Mouse (Mus musculus) E14TG2a.4 (cell line): Measurements from ENCODE around the gene Ace.

Experiments
- CTCF ChIP-seq: conservative IDR thresholded peaks from 2 replicates; pipeline ENCODE4 v1.5.1; 2014; ENCODE audit warnings: low read length
- POU5F1 ChIP-seq: IDR thresholded peaks from 2 replicates; pipeline ENCODE4 v1.6.1; 2014; ENCODE audit warnings: low read length, borderline replicate concordance

DNA sequence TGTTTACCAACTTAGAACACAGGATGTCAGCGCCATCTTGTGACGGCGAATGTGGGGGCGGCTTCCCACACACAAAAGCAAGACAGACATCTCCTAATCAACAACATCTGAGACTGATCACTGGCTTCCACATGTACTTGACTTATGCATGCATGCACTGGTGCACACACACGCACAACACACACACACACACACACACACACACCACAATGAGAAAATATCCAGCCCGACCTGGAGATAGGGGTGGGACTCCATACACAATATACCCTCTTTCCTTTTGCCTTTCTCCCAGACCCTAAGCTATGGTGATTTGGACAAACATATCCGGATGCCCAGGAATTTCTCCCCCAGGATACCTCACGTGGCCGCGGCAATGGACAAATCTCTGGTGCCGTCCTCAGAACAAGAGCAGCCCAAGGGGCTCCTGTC is 65.8 kb downstream of the Ace start:
- no peak for TF ChIP-seq CTCF
- TF ChIP-seq POU5F1 = no peak
